Mouse (Mus musculus): ENCODE measurements around the gene Lrit3. TPM values are rescaled to one million over a fixed set of nuclear protein-coding genes. Genes with fewer than 3 reads are reported as not detected.

Gene Lrit3
- not detected for total RNA-seq (2022)

DNA sequence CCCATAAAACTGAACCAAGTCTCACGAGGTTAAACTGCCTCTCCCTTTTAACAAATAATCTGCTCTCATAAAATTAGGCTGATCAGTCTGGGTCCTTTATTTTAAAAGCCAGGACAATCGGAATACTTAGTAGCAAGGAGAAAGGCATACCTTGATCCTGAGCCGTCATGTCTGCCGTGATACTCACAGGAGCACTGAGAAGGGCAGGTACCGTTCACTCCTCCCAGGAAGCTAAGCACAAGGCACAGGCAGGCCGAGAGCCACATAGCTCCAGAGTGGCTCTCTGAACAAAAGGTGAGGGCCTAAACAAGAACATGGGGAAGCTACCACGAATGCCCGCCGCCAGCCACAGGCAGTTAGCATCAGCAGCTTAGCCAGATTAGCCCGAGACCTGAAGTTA lies at the start of gene Lrit3:
TSS of gene Lrit3 (minus strand) at position 266 of the 400 bp plus-strand sequence.
- no peak for DNase-seq (ENCODE audit: low spot score in 2 of 2)

DNA sequence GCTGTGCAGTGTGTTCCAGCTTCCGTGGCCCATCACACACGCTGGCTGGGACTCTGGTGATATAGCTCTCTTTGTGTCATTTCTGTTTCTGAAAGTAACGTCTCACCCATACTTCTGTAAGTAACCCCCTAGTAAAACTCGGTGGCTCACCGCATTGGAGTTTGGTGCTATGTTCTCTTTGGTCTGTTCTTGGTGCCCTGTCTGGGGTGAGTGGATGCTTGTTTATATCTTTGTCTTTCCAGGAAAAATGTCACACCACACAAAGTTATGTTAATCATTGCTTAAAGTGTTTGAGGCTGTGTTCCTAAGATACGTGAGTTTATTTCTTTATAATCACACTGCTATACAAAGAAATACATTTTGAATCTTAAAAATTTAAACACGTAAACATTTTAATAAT lies 43.0 kb upstream of the Lrit3 start:
- DNase-seq (ENCODE audit: low spot score in 2 of 2), result no peak

DNA sequence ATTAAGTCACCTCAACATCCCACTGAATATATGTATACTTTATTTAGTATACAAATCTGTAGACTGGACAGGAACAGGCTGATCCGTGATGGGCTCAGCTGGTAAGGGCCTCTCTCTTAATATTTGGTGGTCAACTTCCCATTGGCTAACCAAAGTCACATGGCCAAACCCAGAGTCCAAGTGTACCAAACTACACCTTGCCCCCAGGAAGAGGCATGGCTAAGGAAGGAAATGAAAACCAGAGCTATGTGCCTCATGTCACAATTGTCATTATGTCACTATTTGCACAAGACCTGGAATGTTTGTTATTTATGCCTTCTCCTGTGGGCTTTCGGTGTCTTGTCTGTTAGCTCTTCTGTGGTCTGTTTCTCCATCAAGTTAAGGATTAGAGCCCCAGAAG lies 42.0 kb upstream of the Lrit3 start:
- DNase-seq (ENCODE audit: low spot score in 2 of 2), result no peak

- no peak for DNase-seq (ENCODE audit: low spot score in 2 of 2)
These were observed 34.2 kb upstream of the Lrit3 start for GRCm38 (mm10) chr3:129838017-129838416.

GRCm38 (mm10) chr3:129836965-129837364 lies 33.1 kb upstream of the Lrit3 start:
- DNase-seq (ENCODE audit: low spot score in 2 of 2), result no peak

DNA sequence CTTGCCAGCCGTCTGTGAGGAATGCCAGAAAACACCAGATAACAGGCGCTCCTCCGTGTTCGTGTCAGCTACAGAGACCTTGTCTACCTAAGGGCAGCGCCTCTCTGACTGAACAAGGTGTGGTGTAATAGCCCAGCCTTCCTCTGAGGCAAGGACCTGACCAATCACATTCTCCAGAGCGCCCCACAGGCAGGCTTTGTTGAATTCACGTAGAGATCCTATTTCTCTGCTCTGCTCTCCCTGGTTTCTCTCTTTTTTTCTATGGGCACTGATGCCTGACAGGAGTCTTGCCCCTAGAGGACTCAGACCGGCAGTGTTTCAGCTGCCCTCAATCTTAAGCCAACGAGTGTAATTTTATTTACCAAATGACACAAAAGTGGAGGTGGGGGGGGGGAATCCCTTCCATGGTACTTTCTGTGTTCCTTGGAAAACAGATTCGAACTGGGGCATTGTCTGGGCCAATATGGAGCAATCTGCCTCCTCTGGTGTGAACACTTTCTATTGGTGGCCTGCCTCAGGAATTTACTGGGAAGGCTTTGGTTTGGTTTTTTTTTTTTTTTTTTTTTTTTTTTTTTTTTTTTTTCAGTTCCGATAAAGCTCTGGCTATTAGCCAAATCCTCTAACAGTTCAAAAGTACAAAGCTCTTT lies 32.3 kb upstream of the Lrit3 start:
- no peak for DNase-seq (ENCODE audit: low spot score in 2 of 2)

DNA sequence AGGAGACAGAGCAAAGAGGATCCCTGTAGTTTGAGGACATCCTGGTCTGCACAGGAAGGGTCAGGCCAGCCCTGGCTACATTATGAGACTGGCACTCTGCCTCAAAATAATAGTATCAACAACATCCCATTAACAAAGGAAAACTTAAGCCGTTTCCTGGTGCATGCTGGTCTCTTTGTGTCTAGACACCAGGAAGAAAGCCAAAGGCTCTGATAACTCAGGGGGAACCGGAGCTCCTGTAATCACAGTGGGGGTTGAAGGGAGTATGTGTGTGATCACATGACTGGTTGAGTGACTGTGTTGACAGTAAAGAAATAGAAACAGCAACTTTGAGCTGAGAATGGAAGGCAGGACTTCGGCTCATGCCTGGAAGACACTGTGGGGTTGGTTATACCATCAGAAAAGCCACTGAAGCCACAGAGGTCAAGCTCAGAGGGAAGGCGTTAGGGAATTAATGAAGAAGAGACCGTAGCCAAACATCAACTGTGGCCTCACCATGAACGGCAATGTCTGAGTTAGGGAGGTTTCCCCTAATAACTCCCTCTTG lies 31.6 kb upstream of the Lrit3 start, which contains the start of gene Cfi:
TSS of gene Cfi (plus strand) at position 497 of the 547 bp plus-strand sequence.
- no peak for DNase-seq (ENCODE audit: low spot score in 2 of 2)

GRCm38 (mm10) chr3:129831035-129831568 lies 27.3 kb upstream of the Lrit3 start, which contains the start of gene Gar1:
TSS of gene Gar1 (minus strand) at chr3:129831396.
- peak; percentile 91 to 94 for DNase-seq (ENCODE audit: low spot score in 2 of 2)

DNA sequence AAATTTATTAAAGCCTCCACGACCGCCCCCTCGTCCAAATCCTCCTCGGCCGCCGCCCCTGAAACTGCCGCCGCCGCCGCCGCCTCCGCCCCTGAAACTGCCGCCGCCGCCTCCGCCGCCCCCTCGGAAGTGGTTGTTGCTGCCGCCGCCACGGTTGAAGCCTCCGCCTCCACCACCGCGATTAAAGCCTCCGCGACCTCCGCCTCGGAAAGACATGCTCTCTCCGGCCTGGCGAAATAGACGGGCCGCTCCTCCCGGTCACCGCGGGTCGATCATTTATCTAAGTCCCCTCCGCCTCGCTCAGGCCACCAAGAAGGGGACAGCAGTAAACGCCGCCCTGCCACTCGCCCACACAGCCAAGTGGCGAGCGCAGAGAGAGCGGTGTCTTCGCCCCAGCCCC lies 26.8 kb upstream of the Lrit3 start:
- DNase-seq (ENCODE audit: low spot score in 2 of 2), result no peak

GRCm38 (mm10) chr3:129827691-129828090 lies 23.9 kb upstream of the Lrit3 start:
- DNase-seq (ENCODE audit: low spot score in 2 of 2), result no peak

DNA sequence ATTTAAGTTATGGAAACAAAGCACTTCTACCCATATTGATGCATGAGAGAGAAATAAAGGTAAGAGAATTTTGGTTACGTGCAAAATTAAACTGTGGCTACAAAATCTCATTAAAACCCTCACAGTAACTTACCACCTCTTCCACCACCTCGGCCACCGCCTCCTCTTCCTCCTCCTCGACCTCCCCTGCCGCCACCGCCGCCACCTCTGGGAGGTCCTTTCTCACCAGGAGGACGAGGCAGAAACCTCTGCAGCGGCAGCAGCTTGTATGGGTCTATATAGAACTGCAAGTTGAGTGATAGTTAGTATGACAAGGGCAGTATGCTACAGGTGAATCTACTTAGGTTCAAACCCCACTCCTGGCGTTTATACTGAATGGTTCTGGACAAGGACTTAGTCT lies 22.9 kb upstream of the Lrit3 start:
- DNase-seq (ENCODE audit: low spot score in 2 of 2), result no peak

- DNase-seq (ENCODE audit: low spot score in 2 of 2), result no peak
These were observed 21.1 kb upstream of the Lrit3 start for GRCm38 (mm10) chr3:129824891-129825290.

DNA sequence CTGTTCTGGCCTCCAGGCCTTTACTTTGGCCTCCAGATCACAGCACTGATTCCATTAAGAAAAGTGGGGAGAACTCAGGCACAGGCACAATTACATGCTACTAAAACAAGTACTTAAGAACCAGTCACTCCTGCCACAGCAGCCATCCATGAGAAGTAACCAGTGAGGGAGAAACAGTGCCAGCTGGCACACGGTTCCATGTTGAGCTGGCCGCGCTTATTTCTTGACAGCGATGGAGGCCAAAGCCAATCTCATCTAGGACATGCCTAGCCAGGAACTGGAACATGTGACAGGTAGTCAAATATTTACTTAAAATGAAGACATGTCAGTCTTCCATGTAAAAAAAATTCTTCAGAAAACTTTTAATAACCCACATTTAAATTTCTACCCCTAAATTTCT lies 20.3 kb upstream of the Lrit3 start:
- no peak for DNase-seq (ENCODE audit: low spot score in 2 of 2)

DNA sequence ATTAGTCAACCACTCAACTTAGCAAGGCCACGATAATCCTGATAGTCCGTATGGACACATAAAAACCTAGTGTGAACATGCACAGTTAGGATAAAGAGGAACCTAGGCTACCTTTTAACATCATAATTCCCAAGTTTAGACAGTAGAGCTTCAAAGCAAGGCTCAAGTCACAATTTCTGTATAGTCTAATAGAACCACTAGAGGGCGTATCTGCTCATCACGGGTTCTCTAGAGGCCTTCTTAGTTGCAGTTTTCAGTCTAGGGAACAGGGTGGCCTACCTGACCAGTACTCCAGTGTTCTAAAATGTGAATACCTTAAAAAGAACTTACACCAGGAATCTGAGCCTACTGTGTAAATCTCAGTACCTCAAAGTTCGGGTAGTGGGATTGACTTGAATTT lies 19.5 kb upstream of the Lrit3 start:
- no peak for DNase-seq (ENCODE audit: low spot score in 2 of 2)

GRCm38 (mm10) chr3:129822206-129822775 lies 18.5 kb upstream of the Lrit3 start, which contains the start of gene Rrh:
TSS of gene Rrh (minus strand) at chr3:129822587.
- DNase-seq (ENCODE audit: low spot score in 2 of 2), result no peak

DNA sequence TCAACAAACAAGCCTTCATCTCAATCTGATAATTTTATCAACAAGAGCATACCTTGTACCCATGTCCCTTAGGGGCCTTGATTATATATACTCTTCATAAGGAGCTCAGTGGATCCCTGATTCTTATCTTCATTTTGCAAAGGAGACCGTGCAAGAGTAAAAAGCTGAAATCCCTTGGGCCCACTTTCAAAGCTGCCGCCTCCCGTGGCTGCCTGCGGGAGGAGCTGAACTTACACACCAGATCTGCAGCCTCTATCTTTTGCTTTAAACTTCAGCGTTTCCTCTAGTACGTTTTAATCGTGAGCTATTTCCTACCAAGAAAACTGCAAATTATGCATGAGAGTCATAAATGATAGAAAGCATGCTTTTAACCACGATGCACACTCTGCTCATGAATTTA lies 17.9 kb upstream of the Lrit3 start:
- no peak for DNase-seq (ENCODE audit: low spot score in 2 of 2)

DNA sequence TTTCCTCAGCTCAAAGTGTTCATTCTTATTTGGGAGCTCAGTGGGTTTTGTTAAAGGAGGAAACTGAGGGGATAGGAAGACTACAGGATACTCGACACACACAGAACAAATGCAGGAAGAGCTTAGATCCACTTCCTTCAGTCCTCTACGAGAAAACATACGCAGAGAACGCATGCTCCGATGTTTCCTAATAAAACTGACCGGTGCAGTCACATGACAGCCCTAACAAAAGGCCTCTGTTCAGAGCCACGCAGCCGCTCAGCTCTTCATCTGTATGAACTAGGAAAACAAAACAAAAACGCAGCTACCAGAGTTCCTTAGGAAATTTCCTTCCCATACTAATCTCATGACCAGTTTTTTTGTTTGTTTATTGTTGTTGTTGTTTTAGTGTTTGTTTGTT lies 17.0 kb upstream of the Lrit3 start:
- no peak for DNase-seq (ENCODE audit: low spot score in 2 of 2)

GRCm38 (mm10) chr3:129799011-129799410 lies 4.8 kb downstream of the Lrit3 start:
- no peak for DNase-seq (ENCODE audit: low spot score in 2 of 2)

GRCm38 (mm10) chr3:129798551-129798950 lies 5.3 kb downstream of the Lrit3 start:
- no peak for DNase-seq (ENCODE audit: low spot score in 2 of 2)

DNA sequence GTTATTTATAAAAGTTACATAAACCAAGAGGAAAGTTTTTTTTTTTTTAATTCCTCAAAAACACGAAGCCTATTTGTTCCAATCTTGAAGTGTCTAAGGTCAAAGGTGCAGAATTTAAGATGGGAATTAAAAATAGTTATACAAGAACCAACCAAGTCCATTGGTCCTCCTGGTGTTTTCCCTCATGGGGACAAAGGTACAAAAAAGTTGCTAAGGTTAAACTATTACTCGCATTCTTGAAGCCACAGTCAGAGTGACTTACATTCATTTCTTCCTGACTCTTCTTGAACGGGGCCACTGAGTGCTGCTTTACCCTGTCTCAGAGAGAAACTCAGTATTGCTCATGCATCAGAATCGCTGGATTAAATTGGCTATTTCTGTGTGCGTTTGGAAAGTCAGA lies 6.5 kb downstream of the Lrit3 start:
- no peak for DNase-seq (ENCODE audit: low spot score in 2 of 2)

DNA sequence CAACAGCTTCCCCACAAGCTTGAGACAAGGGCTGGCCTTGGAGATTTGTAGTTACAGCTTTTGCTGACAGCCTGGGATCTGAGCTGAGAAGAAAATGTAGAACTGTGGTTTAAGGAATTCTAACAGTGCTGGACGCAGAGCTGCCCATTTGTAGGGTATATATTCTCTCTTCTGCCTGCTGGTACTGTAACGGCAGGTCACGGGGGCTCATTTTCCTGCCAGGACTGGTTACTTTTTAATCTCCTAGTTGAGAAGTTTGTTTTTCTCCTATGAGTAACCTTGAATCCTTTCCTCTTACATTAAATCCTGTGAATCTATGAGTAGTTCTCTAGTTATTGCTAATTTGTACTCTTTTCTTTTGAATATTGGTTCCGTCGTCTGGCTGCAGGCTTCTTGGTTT lies 10.0 kb downstream of the Lrit3 start:
- DNase-seq (ENCODE audit: low spot score in 2 of 2), result no peak

GRCm38 (mm10) chr3:129782746-129783145 lies 21.1 kb downstream of the Lrit3 start:
- no peak for DNase-seq (ENCODE audit: low spot score in 2 of 2)

DNA sequence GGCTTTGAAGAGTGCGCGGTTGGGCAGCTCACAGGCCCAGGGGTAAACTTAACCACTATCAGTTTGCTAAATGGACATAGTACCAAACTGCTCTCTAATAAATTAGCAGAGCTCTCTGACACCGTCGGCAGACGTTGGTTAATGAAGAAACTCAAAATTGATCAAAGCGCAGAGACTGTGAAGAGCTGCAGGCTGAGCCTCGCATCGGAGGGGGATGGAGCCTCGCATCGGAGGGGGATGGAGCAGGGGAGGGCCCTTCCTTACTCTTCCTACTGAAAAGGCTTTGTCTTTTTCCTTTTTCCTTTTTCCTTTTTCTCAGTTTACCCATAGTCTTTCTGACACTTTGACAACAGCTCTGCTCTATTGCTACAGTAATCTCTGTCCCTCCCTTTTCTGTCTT lies 22.4 kb downstream of the Lrit3 start:
- no peak for DNase-seq (ENCODE audit: low spot score in 2 of 2)
